Mouse (Mus musculus): ENCODE measurements around the gene Cst3. TPM values are rescaled to one million over a fixed set of nuclear protein-coding genes. Genes with fewer than 3 reads are reported as not detected.

Cst3 gene
- 633 and 659 TPM in 2 replicates for polyA plus RNA-seq (2012; rRNA removed)

DNA sequence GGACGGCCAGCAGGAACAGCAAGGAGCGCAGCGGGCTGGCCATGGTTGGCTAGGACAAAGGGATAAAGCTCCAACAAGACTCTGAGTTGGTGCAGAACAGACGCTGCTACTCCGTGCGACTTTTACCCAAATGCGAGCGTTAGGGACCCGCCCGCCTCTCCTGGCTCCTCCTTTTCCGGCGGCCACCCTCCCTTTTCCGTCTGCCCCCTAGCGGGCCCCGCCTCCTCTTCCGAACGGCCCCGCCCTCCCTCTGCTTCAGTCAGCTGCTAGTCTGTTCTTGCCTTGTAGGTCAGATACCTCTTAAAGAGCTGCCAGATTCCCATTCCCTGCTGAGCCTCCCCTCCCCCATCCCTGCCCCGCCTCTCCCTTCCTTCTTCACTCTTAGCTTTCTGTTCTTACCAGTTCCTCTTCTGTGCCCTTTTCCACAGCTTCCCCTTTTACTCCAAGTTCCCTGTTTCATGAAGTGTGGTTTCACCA, at the start of gene Cst3:
TSS of gene Cst3 (minus strand) at position 358 of the 477 bp plus-strand sequence.

DNA sequence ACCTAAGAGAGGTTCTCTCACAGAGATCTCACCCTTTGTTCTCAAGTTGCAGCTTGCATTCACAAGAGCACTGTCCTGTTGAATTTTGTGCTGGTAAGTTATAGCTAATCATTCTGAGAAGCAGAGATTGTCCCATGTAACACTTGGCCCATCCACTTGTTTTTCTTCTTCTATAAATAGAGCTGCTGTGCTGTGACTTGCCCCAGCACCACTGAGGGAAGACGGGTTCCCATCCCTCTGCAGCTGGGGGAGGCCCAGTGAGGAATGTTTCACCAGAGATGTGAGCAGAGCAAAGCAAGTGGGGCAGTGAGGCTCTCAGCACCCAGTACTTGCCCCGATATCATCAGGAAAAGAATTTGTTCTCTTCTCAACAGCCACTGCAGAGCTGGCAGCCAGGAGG, 10.5 kb downstream of the Cst3 start, which contains the start of gene 9230104L09Rik:
TSS of gene 9230104L09Rik (minus strand) at position 73 of the 400 bp plus-strand sequence.

DNA sequence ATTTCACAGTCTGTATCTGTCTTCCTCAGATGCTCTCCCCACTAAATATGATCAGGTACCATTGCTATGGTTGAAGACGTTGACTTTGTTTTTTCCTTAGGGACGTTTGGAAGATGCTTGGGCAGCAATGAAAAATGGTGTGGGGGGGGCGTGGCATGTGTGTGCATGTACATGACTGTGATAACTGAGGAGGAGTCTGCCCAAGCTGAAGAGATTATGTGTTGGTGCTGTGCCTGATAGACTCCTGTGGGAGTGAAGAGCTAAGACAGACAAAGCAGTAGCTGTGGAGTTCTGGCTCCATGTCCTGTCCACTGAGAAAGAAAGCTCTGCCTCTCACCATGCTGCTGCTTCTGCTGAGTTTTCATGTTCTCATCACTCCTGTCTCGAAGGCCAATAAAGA, 40.6 kb downstream of the Cst3 start, which contains the start of gene Cst9:
TSS of gene Cst9 (plus strand) at position 236 of the 400 bp plus-strand sequence.

Other genes starting within 250 kb of the Cst3 start
- gene Nxt1, start 203.1 kb downstream of the Cst3 start, polyA plus RNA-seq (2012; rRNA removed), result 13.7 and 18.7 TPM in 2 replicates
- 7.1 and 9.3 TPM in 2 replicates for gene Gzf1, start 194.7 kb downstream of the Cst3 start, polyA plus RNA-seq (2012; rRNA removed)
- gene Napb, start 143.2 kb downstream of the Cst3 start, polyA plus RNA-seq (2012; rRNA removed), result 0.52 and 0.54 TPM in 2 replicates
- gene Cstl1, start 125.3 kb downstream of the Cst3 start, polyA plus RNA-seq (2012; rRNA removed), result not detected in 2 replicates
- gene Cst11, start 104.2 kb downstream of the Cst3 start, polyA plus RNA-seq (2012; rRNA removed), result not detected in 2 replicates
- gene 8030411F24Rik, start 93.7 kb downstream of the Cst3 start, polyA plus RNA-seq (2012; rRNA removed), result not detected in 2 replicates
- not detected in 2 replicates for gene Cst12, start 86.3 kb downstream of the Cst3 start, polyA plus RNA-seq (2012; rRNA removed)
- not detected in 2 replicates for gene Cst8, start 76.9 kb downstream of the Cst3 start, polyA plus RNA-seq (2012; rRNA removed)
- not detected in 2 replicates for gene Cst13, start 55.6 kb downstream of the Cst3 start, polyA plus RNA-seq (2012; rRNA removed)
- gene Cst9, start 40.5 kb downstream of the Cst3 start, polyA plus RNA-seq (2012; rRNA removed), result not detected in 2 replicates
- not detected in 2 replicates for gene 9230104L09Rik, start 10.7 kb downstream of the Cst3 start, polyA plus RNA-seq (2012; rRNA removed)
- not detected in 2 replicates for gene Gm1330, start 127.6 kb upstream of the Cst3 start, polyA plus RNA-seq (2012; rRNA removed)
- gene Gm10750, start 141.5 kb upstream of the Cst3 start, polyA plus RNA-seq (2012; rRNA removed), result not detected in 2 replicates

Measured in colon, adult 2 months (tissue).